Mouse (Mus musculus) 3T3-L1 (cell line): ENCODE data around the gene Zfp990.
"Not testable (repeated sequence)": the region's sequence is repeated elsewhere in the genome, so short reads cannot be mapped to it uniquely, and the experiment has no call there.

Source experiments
- DNase-seq: peaks from one replicate; pipeline ENCODE4 v3.0.0-alpha.2; 2015; ENCODE audit warnings: low read depth, low spot score

The Zfp990 gene

DNA sequence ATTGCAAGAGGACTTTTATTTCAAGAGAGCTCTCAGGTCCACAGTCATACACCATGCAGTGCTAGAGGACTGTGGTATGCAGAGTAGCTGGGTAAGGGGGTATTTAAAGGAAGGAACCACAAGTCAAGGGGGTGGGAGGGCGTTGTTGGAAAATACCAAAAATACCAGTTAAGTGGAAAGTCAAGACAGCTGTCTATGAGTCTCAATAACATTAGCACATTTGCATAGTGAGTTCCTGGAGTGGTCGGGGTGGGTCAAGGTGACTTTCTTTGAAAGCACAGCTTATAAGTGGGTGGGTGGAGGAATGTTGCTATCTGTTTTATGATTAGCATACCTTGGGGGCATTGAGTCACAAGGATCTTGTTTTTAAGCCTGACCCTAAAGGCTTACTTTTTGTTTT, 75.5 kb downstream of the Zfp990 start:
- not testable (repeated sequence) for DNase-seq
